In genomic region chr4:153920517-153921233, GRCm38 (mm10) we compare ENCODE assay signal across 18 mouse cellular contexts. TPM values are rescaled to one million over a fixed set of nuclear protein-coding genes. Genes with fewer than 3 reads are reported as not detected.
A peak's percentile ranks its signal among the peaks of the same experiment; 100 is the strongest.
DNase-seq lines count a peak whose midpoint lies in the region; ATAC-seq and TF ChIP-seq lines count a peak whose summit lies in the region.
"Had no signal": no experiment of that assay in that cellular context is flagged by ENCODE, and none has a peak within 500 bp of the region (broad histone marks: within the 10 kb centered on the region; RNA-seq: fewer than 3 reads in every experiment).

No protein-coding gene starts in this region.

- H3K36me3 ChIP-seq in hindbrain, embryonic 13.5 days, result no peaks in the 10 kb centered on the region
- no peaks in the 10 kb centered on the region for H3K36me3 ChIP-seq in hindbrain, embryonic 11.5 days (ENCODE audit: control insufficient read depth, insufficient read depth, low read length)
- H3K36me3 ChIP-seq in forebrain, postnatal 0 days (ENCODE audit: insufficient read depth), result no peaks in the 10 kb centered on the region
- H3K36me3 ChIP-seq in midbrain, embryonic 15.5 days (replicated peaks), result no peaks in the 10 kb centered on the region
- H3K36me3 ChIP-seq: heart, embryonic 15.5 days; hindbrain, embryonic 10.5 days; kidney, embryonic 15.5 days had no signal

- no peak overlapping the region for H3K4me3 ChIP-seq in hindbrain, embryonic 13.5 days
- H3K4me3 ChIP-seq in hindbrain, embryonic 11.5 days (ENCODE audit: low read depth, low read length), result no peak overlapping the region
- H3K4me3 ChIP-seq in forebrain, postnatal 0 days (ENCODE audit: low read depth, low read length), result no peak overlapping the region
- no peak overlapping the region for H3K4me3 ChIP-seq in midbrain, embryonic 15.5 days
- H3K4me3 ChIP-seq: heart, embryonic 15.5 days; hindbrain, embryonic 10.5 days; kidney, embryonic 15.5 days; megakaryocyte, embryonic 14.5 days; myocyte had no signal

- H3K4me1 ChIP-seq in hindbrain, embryonic 13.5 days (replicated peaks), result peaks cover 12% of the 10 kb centered on the region
- H3K4me1 ChIP-seq in hindbrain, embryonic 11.5 days (replicated peaks; ENCODE audit: control insufficient read depth, insufficient read depth, low read length), result no peaks in the 10 kb centered on the region
- peaks cover 10% of the 10 kb centered on the region for H3K4me1 ChIP-seq in forebrain, postnatal 0 days (ENCODE audit: insufficient read depth)
- peaks cover 21% of the 10 kb centered on the region for H3K4me1 ChIP-seq in midbrain, embryonic 15.5 days
- H3K4me1 ChIP-seq: heart, embryonic 15.5 days; kidney, embryonic 15.5 days; megakaryocyte, embryonic 14.5 days had no signal

- peak overlapping the region; percentile 31 for H3K27ac ChIP-seq in hindbrain, embryonic 13.5 days
- no peak overlapping the region for H3K27ac ChIP-seq in hindbrain, embryonic 11.5 days (ENCODE audit: low read depth, low read length)
- H3K27ac ChIP-seq in forebrain, postnatal 0 days (ENCODE audit: low read depth, low read length), result no peak overlapping the region
- peak overlapping the region; percentile 48 for H3K27ac ChIP-seq in midbrain, embryonic 15.5 days
- H3K27ac ChIP-seq: heart, embryonic 15.5 days; hindbrain, embryonic 10.5 days; kidney, embryonic 15.5 days had no signal

- peaks cover 10% of the 10 kb centered on the region; the same call in 1 of the 2 replicates for H3K27me3 ChIP-seq in hindbrain, embryonic 13.5 days
- H3K27me3 ChIP-seq in hindbrain, embryonic 11.5 days (ENCODE audit: control insufficient read depth, insufficient read depth, low read length), result no peaks in the 10 kb centered on the region; the same call in 1 of the 2 replicates
- H3K27me3 ChIP-seq in forebrain, postnatal 0 days (ENCODE audit: insufficient read depth, low read length), result no peaks in the 10 kb centered on the region; the same call in 1 of the 2 replicates
- H3K27me3 ChIP-seq in midbrain, embryonic 15.5 days (replicated peaks), result peaks cover 4% of the 10 kb centered on the region
- H3K27me3 ChIP-seq: kidney, embryonic 15.5 days had no signal

- ATAC-seq in hindbrain, embryonic 13.5 days (ENCODE audit: low FRiP score), result no peak
- no peak for ATAC-seq in hindbrain, embryonic 11.5 days (ENCODE audit: low FRiP score)
- peak; percentile 35; the same call in 1 of the 2 replicates for ATAC-seq in forebrain, postnatal 0 days
- ATAC-seq in midbrain, embryonic 15.5 days (replicated peaks), result 0 out of 2 replicates have a peak, but pooled peaks have one; percentile 52
- ATAC-seq: intestine, embryonic 16.5 days had no signal

- H3K4me2 ChIP-seq in hindbrain, embryonic 13.5 days, result no peak overlapping the region
- no peak overlapping the region for H3K4me2 ChIP-seq in hindbrain, embryonic 11.5 days (replicated peaks; ENCODE audit: low read depth, low read length)
- H3K4me2 ChIP-seq in forebrain, postnatal 0 days (ENCODE audit: low read depth), result no peak overlapping the region
- no peak overlapping the region for H3K4me2 ChIP-seq in midbrain, embryonic 15.5 days
- H3K4me2 ChIP-seq: heart, embryonic 15.5 days; kidney, embryonic 15.5 days; liver, embryonic 11.5 days had no signal

- TF ChIP-seq CTCF in forebrain, postnatal 0 days (IDR thresholded peaks at IDR 0.05; ENCODE audit: low read depth), result no peak

- H3K9ac ChIP-seq in hindbrain, embryonic 13.5 days, result no peak overlapping the region
- no peak overlapping the region for H3K9ac ChIP-seq in hindbrain, embryonic 11.5 days (ENCODE audit: low read depth, low read length)
- no peak overlapping the region for H3K9ac ChIP-seq in forebrain, postnatal 0 days
- H3K9ac ChIP-seq in midbrain, embryonic 15.5 days, result no peak overlapping the region
- H3K9ac ChIP-seq: heart, embryonic 15.5 days; kidney, embryonic 15.5 days had no signal

- H3K9me3 ChIP-seq in hindbrain, embryonic 13.5 days, result no peaks in the 10 kb centered on the region
- H3K9me3 ChIP-seq in hindbrain, embryonic 11.5 days (ENCODE audit: control insufficient read depth, low read length), result no peaks in the 10 kb centered on the region
- no peaks in the 10 kb centered on the region for H3K9me3 ChIP-seq in forebrain, postnatal 0 days (ENCODE audit: low read length)
- no peaks in the 10 kb centered on the region for H3K9me3 ChIP-seq in midbrain, embryonic 15.5 days
- H3K9me3 ChIP-seq: heart, embryonic 15.5 days; hindbrain, embryonic 10.5 days; kidney, embryonic 15.5 days; megakaryocyte, embryonic 14.5 days had no signal

- 48% methylated on average over 9 of the region's 9 CpGs for WGBS in hindbrain, embryonic 13.5 days
- 59% methylated on average over 9 of the region's 9 CpGs for WGBS in hindbrain, embryonic 11.5 days
- WGBS in forebrain, postnatal 0 days, result 31% methylated on average over 9 of the region's 9 CpGs
- WGBS in midbrain, embryonic 15.5 days, result 34% methylated on average over 9 of the region's 9 CpGs

- DNase-seq in hindbrain, embryonic 11.5 days (ENCODE audit: low spot score), result no peak
- peak; percentile 27 for DNase-seq in forebrain, postnatal 0 days
- DNase-seq in retina, postnatal 1 day, result peak; percentile 27
- no peak for DNase-seq in testis, postnatal 14 days (ENCODE audit: low spot score)
- DNase-seq in urinary bladder, postnatal 36 days (ENCODE audit: low spot score in 2 of 2), result no peak
- DNase-seq: cerebellum, adult 9-10 months; gastrocnemius, postnatal 25 days; lung, adult 18-20 months; thymus, adult 18-20 months had no signal

RNA-seq across cellular contexts. Expression of gene A430005L14Rik, which starts 36.4 kb away (rescaled TPM):
- polyA plus RNA-seq in hindbrain, embryonic 13.5 days (2015; fragmentation: Nextera tagmentation; extraction: Ambion mirVana), result 65.7 and 69.2 TPM in 2 replicates
- polyA plus RNA-seq in hindbrain, embryonic 11.5 days (2014; fragmentation: Nextera tagmentation; extraction: Ambion mirVana), result 112 and 115 TPM in 2 replicates
- total RNA-seq in forebrain, postnatal 0 days (2014; rRNA removed), result 38.6 and 46.4 TPM in 2 replicates
- 47.6 and 50.9 TPM in 2 replicates for polyA plus RNA-seq in forebrain, postnatal 0 days (2015; fragmentation: Nextera tagmentation; extraction: Ambion mirVana)
- 58.4 and 58.8 TPM in 2 replicates for polyA plus RNA-seq in midbrain, embryonic 15.5 days (2015; fragmentation: Nextera tagmentation; extraction: Ambion mirVana)

RNA-seq across cellular contexts. Expression of gene Dffb, which starts 54.3 kb away (rescaled TPM):
- polyA plus RNA-seq in hindbrain, embryonic 13.5 days (2015; fragmentation: Nextera tagmentation; extraction: Ambion mirVana), result 10.1 and 12.5 TPM in 2 replicates
- polyA plus RNA-seq in hindbrain, embryonic 11.5 days (2014; fragmentation: Nextera tagmentation; extraction: Ambion mirVana), result 10.7 and 11.4 TPM in 2 replicates
- total RNA-seq in forebrain, postnatal 0 days (2014; rRNA removed), result 18.9 and 22.7 TPM in 2 replicates
- polyA plus RNA-seq in forebrain, postnatal 0 days (2015; fragmentation: Nextera tagmentation; extraction: Ambion mirVana), result 8.6 and 9.3 TPM in 2 replicates
- 11.5 and 12.6 TPM in 2 replicates for polyA plus RNA-seq in midbrain, embryonic 15.5 days (2015; fragmentation: Nextera tagmentation; extraction: Ambion mirVana)

RNA-seq across cellular contexts. Expression of gene Cep104, which starts 54.3 kb away (rescaled TPM):
- polyA plus RNA-seq in hindbrain, embryonic 13.5 days (2015; fragmentation: Nextera tagmentation; extraction: Ambion mirVana), result 16.1 and 19.9 TPM in 2 replicates
- 16.8 and 19.7 TPM in 2 replicates for polyA plus RNA-seq in hindbrain, embryonic 11.5 days (2014; fragmentation: Nextera tagmentation; extraction: Ambion mirVana)
- 9.2 and 10.5 TPM in 2 replicates for total RNA-seq in forebrain, postnatal 0 days (2014; rRNA removed)
- 7.7 and 9.9 TPM in 2 replicates for polyA plus RNA-seq in forebrain, postnatal 0 days (2015; fragmentation: Nextera tagmentation; extraction: Ambion mirVana)
- 21.0 and 21.9 TPM in 2 replicates for polyA plus RNA-seq in midbrain, embryonic 15.5 days (2015; fragmentation: Nextera tagmentation; extraction: Ambion mirVana)

Comparison
In these comparisons a context has a peak if more than half of its experiments do, and no peak if none do; other contexts are left out.
1. H3K27ac ChIP-seq: peak in hindbrain, embryonic 13.5 days (single experiment) and midbrain, embryonic 15.5 days (single experiment); none in hindbrain, embryonic 11.5 days (single experiment) and forebrain, postnatal 0 days (single experiment).
2. ATAC-seq: peak in forebrain, postnatal 0 days (single experiment) and midbrain, embryonic 15.5 days (single experiment); none in hindbrain, embryonic 13.5 days (single experiment) and hindbrain, embryonic 11.5 days (single experiment).
3. DNase-seq: peak in forebrain, postnatal 0 days (single experiment) and retina, postnatal 1 day (single experiment); none in hindbrain, embryonic 11.5 days (single experiment), testis, postnatal 14 days (single experiment) and urinary bladder, postnatal 36 days (0 of 2).